Mouse (Mus musculus) liver, embryonic 14.5 days (tissue): ENCODE results near the gene Eif2b2.

Experiments used
- CTCF ChIP-seq: IDR thresholded peaks from 2 replicates; pipeline ENCODE4 v1.5.1; 2016; ENCODE audit warnings: antibody characterized with exemption, low read depth, control low read depth
- EP300 ChIP-seq: IDR thresholded peaks from 2 replicates; pipeline ENCODE4 v1.6.1; 2016; ENCODE audit warnings: antibody characterized with exemption, low read depth

- TF ChIP-seq CTCF (no peak), EP300 (no peak)
Measured at GRCm38 (mm10) chr12:85190290-85190689, 29.0 kb upstream of the Eif2b2 start.
